Mouse (Mus musculus) kidney, adult 11 months (tissue): ENCODE measurements around the gene Oxnad1.
"Not testable (repeated sequence)": the region's sequence is repeated elsewhere in the genome, so short reads cannot be mapped to it uniquely, and the experiment has no call there.

Experiments used
- DNase-seq: peaks from one replicate; pipeline ENCODE4 v3.0.0; 2022

Oxnad1 gene

DNA sequence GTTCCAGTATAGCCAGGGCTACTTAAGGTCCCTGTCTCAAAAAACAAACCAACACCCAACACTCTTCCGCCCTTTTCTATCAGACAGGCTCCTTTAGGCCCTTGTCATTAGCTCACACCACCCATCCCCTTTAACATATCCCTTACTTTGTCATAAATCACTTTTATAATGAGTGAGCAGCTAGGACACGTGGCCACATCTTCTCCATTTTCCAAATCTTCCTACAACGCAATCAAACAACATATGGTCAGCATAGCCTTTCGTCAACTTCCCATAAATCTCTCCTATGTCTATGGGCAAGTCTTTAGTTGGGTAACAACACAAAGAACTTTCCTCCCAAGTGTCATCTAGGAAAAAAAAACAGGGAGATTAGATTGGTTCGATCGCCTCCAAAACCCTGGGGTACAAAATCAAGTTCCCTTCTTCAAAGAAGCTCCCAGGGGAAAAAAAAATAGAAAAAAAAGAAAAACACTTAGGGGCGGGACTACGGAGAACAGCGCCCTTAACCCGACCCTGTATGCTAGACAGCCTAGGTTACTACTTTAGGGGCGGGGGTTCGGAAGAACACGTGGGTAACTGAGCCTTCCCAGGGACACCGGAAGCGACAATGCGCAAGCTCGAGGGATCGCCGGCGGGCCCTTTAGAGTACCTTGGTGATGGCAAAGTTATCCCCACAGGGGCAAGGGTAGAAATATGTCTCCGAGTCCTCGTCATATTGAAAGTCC lies at the start of gene Oxnad1:
TSS of gene Oxnad1 (plus strand) at position 614 of the 725 bp plus-strand sequence.
- DNase-seq = no peak

DNA sequence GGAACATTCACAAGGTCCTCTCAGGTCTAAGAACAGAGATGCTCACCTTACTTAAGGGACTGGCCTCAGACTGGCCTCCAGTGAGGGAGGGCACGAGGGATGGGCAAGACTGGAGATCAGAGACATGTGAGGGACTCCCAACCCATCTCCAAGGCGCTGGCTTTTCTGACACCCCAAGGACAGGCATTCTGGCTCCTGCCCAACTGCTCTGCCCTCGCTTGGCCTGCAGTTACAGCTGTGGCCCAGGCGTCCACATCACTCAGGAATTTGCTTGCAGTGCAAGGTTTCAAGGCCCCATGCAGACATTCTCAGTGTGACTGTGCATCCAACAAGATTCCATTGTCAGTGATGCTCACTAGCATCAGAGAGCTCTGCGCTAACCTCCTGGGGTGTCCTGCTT lies 48.7 kb upstream of the Oxnad1 start:
- DNase-seq = no peak

DNA sequence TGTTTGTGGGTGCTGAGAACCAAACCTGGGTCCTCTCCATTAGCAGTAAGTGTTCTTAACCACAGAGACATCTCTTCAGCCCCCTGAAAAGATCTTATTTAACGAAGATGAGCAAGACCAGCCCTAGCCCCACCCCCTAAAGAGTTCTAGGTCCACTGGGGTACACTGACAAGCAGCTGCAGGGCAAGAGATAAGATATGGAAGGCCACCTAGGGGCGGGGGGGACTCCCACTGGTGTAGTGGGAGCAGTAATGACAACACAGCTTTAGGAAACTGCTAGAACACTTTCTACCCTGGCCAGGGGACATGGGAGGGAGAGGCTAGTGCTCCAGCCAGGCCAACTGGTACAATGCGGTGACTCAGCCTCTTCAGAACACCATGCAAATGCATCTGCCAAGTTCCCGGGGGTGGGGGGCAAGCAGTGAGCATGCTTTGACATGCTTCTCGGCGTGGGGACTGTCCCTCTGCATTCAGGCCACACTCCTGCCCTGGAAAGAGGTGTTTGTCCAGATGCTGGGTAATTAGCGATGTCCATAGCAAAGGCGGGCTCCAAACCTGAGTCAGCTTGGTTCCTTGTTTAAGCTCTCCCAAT lies 47.4 kb upstream of the Oxnad1 start:
- no peak for DNase-seq

DNA sequence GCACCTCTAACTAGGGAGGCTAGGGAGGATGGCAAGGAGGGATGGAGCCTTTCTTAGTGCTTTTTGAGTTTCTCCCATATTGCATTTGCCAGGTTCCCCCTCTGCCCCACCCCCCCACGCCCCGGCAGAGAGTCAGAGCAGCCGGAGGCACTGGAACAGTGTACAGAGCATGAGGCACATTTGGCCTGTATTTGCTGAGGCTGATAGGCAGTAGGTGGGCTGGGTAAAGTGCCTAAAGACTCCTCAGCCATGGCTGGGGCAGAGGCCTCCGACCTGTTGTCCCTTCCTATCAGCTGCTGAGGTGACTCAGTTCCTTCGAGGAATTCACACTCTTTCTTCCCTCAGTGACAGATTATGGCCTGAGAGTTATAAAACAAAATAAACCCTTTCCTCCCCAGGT lies 43.1 kb upstream of the Oxnad1 start:
- DNase-seq = no peak

DNA sequence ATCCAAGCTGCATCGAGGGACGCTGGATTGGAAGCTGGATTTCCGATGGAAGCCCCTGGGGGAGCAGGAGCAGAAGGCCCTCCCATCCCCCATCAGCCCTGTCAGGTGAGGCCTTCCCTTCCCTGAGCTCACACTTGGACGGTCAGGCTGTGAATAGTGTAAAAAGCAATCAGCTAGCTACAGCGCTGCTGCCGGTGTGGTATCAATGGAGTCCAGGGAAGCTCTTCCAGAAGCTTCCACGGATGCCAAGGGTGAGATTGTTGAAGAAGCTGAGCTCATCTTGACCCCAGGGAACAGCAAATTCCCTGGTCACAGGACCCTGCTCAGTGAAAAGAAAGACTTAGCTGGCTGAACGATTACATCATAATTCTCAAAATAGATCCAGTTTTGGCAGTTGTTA lies 38.8 kb upstream of the Oxnad1 start:
- DNase-seq = no peak

DNA sequence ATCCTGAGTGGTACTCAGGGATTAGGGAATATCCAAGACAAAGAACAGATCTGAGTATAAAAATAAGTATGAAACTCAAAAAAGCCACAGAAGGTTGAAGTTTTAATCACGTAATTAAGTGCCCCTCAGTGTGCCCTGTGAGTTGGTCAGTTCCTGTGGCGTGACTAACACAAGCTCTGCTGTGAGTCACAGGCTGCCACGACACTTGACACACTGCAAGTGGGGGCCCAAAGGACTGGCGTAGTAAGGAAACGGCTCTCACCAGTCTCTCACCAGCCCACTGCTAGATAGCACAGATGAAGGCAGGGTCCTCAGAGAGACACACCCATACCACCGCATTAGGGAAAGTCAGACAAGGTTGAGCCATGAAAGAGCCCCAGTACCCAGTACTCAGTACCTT lies 35.0 kb upstream of the Oxnad1 start:
- no peak for DNase-seq

DNA sequence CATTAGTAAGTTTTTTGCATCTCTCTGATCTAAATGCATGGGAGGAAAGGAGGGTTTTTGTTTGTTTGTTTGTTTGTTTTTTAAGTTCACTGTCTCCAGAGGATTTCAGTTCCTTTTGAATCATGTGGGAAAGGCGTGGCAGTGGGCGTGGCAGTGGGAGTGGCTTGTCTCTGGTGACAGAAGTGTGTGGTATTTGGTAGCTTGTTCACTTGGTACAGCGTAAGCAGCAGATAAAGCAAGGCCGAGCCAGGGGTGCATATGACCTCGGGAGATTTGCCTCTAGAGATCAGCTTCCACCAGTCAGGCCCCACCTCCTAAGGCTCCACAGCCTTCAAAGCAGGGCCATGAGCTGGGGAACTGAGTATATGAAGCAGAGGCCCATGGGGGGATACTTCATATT lies 31.3 kb upstream of the Oxnad1 start:
- no peak for DNase-seq

DNA sequence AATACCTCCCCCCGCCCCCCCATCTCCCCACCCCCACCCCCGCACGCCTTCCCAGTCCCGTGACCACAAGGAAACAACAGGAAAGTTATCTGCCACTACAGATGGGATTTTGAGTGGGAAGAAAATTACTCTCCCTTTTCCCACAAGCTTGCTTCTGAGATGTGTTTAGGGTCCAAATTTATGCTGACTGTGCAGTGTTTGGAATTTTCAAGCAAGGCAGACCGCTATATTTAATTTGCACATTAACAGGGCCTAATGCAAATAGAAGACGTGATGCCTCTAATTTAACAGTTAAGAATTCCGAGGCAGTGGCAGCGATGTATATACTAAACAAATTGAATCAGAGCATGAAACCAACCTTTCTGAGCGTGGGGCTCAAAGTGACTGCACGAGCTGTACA lies 30.4 kb upstream of the Oxnad1 start:
- no peak for DNase-seq

DNA sequence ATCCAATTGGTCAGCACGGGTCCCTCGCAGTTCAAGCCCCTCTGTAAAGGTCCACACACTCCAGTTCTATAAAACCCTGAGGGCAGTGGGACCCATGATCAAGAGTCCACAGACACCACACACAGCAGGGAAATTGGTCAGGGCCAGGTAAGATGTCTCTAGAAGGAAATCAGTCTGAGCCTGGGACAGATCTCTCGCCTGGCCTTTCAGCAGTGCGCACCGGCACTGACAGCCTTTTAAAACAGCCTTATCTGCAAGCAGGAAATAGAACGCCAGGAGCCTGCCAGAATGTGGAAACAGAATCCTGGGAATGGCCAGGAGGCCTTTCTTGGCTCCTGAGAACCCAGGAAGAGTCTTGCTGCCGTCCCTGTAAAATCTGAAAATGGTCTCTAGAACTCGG lies 29.4 kb upstream of the Oxnad1 start:
- no peak for DNase-seq

DNA sequence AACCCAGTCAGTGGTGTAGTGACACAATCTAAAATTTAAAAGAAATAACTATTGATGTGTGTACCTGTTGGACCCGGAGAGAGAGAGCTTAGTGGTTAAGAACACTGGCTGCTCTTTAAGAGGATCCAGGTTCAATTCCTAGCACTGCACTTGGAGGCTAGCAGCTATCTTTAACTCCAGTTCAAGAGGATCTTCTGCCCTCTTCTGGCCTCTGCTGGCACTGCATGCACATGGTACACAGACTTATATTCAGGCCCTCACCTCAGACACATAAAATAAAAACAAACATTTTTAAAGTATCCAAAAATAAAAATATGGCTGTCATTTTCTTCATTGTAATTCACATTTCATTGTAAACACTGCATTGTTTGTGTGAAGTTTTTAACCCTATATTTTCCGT lies 28.5 kb upstream of the Oxnad1 start:
- no peak for DNase-seq

DNA sequence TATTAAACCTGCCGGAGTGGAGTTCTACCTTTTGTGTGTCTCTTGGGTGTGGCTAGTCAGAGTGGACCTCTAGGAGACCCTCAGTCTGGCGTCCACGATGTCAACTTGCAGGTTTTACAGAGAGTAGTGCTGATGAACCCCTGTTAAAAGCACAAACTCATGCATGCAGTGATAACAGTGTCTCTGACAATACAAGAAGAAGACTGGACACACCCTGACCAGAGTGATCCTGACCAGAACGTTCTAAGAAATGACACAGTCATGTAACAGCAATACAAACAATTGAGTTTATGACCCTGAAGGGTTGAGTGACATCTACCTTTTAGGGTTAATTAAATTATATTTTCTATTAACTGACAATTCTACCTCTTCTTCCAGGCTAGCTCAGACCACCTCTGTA lies 27.5 kb upstream of the Oxnad1 start:
- no peak for DNase-seq

DNA sequence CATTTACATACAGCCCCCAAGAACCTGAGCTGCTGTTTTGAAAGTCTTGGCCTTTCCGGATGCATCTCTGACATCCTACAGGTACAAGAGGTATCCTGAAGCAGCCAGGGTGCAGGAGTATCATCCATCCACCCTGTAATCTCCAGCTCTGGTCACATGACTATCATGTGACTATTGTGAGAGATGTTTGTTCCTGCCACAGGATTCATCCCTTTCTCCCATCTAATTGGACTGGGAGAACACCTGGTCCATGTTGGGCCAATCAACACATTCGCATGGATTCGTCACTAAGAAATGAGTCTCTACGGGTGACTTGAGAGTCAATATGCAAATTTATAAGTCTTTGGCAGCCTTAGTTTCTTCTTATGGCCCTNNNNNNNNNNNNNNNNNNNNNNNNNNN lies 23.8 kb upstream of the Oxnad1 start:
- DNase-seq = no peak

DNA sequence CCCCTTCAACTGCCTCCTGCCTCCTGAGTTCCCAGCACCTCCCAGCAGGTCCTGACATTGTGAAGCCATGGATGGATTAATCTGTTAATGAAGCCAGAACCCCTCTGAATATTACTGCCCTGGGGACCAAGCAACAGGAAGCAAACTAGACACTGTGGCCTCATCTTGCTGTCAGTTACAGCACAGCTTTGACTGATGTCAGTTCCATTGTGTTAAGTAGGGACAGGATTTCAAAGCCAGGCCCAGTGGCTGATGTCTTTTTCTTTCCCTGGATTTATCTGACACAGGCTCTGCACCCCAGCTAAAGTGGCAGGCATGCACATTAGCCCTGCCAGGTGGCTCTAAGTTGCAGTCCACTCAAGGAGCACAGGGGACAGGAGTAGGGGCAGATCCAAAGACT lies 12.4 kb upstream of the Oxnad1 start:
- no peak for DNase-seq

DNA sequence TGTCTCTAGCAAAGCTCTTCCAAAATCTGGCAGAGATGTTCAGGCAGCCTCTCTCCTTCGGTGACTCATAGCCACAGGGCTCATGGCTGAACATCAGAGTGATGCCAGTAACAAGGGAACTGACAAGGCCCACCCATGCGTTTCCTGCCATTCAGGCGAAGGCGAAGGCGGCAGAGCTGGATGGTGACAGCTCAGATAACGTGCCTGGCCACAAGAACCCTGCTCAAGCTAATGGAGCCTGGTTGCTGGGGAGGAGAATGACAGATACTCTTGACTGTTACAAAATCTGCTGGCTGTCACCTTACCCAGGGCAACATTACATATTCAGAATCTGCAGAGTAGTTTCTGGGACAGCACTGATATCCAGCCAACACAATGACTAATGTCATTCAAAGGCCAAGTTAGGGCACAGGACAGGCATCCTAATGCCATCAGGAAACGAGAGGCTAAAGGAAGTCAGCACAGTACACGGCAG lies 11.9 kb upstream of the Oxnad1 start:
- peak; percentile 19 for DNase-seq

DNA sequence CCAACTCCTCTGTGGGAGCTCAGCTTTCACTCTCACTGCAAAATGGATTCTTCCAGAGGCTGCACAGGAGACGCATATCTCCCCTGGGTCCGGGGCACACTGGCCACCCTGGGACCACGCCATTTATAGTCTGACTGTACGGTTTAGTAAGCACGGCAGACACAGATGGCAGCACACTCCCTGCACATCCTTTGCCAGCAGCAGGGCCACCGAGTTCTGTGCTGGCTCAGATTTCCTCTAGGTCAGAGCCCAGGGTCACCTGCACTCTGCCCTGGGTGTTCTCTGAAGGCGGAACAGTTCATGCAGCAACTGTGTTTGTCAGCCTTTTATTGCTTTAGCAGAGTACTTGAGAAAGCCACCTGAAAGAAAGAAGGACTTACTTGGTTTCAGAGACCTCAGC lies 11.3 kb upstream of the Oxnad1 start:
- peak; percentile 38 for DNase-seq

DNA sequence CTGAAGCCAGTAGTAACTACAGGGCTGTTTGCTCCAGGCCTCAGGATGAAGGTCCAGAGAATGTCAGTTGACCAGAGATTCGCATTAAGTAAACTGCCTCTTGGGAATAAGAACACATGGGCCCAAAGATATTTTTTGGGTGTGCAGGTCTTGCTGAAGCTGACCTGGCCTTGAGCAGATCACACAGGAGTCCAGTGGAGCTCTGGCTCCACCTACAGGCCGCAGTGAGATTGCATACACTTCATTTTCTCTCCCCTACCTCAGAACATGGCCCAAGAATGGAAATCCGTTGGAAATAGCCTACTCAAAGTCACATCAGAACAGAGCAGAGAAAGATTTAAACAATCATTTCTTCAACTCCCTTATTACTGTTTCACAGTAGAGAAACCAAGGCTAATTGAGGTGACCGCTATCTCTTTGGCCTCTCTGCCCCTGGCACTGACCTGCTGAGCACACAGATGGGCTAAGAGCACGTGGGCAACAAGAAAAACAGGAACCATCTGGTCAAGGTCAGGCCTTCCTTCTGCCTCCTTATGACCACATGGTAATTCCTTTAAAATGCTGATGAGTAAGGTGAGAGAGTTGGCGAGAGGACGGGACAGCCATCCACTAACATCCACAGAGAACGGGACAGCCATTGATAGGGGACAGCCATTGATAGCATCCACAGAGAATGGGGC lies 8.1 kb upstream of the Oxnad1 start:
- peak; percentile 40 for DNase-seq

DNA sequence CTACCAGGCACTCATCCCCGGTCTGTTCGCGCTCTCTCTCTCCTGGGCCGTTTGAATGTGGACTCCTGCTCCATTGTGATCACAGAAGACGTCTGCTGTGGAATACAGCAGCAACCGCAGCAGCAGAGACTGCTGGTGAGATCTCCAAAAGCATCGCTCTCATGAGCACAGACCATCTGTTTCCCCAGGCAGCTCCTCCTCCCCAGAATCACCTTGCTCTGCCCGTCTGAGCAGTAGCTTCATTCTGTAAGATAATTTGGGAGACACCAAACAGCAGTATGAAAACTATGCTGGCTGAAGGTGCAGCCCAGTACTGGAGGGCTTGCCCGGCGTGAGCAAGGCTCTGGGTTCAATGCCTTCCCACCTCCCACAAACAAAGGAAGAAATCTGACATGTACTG lies 4.1 kb upstream of the Oxnad1 start:
- DNase-seq = no peak

DNA sequence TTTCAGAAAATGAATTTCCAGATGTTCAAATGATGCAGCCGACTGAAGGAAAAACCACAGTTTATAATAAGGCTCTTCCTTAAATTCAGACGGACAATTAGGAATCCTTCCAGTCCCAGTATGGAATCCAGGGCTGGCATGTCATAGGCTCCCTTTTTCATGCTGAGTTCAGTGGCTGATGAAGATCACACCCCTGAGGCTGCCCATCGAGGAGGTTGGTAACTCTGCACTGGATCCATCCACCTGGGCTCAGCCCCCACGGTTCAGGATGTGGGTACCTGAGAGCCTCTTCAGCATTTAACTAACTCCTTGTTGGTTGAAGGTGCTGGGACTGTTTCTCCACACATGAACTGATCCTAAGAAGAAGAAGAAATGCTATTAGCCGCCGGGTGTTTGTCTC lies 2.3 kb upstream of the Oxnad1 start:
- DNase-seq = no peak

DNA sequence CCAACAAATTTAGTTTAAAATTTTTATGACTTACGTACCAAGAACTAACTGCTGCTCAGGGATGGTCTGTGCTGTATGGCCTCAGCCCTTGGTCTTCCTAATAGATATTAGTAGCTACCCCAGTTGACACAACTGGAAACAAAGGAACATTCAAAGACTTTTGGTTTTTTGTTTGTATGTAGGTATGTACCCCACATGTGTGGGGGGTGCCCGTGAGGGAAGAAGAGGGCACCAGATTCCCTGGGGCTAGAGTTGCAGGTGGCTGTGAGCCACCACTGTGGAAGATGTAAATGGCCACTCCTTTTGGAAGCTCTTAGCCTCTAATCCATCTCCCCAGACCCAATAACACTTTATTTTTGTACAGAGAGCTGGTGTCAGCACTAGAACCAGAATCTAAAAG lies 1.7 kb upstream of the Oxnad1 start:
- DNase-seq = no peak

DNA sequence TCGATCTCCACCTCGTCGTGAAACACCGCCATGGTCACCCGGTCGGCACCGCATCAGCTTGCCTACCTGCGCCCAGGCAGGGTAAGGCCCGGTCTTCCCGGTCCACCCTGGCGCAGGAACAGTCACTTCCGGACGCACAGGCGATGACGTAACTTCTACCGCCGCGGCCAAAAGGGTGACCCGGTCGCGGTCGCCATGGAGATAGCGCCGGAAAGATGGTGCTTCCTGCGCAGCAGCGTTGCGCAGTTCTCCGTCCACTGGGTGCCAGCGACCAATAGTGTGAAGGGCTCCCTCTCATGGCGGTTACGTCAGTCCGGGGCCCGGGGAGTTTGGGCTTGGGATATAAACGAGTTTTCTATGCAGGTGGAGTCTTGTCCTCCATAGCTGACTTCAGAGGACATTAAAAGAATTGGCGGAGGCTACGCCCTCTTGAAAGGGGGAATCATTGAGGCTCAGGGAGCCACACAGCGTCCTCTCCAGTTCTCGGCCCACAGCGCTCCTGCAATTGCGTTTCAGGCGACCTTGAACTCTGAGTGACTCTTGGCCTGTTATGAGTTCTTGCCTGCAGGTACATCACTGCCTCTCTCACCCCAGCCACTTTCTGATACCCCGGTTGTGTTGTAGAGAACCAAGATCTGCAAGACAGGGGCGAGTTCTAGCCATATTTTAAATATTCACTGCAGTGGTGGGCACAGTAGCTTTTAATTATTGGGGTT lies 470 bp downstream of the Oxnad1 start, which contains the start of gene Dph3:
TSS of gene Dph3 (minus strand) at position 244 of the 716 bp plus-strand sequence.
- peak; percentile 99 for DNase-seq

DNA sequence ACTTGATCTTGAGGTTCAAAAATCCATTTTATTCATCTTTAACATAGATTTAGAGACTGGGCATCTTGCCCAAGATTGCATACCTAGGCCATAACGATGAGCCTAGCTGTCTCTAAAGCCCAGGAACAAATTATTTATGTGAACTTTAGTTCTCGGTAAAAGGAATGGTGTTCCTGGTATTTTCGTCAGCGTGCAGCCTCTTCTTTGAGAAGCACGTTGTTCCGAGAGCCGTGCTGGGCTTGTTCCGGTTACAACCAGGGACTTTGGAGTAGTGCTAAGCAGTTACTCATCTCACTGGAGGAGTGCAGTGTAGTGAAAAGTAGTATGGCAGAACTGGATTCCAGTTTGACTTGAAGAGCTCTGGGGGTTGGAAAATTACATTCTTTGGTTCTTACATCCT lies 1.1 kb downstream of the Oxnad1 start:
- DNase-seq = no peak

DNA sequence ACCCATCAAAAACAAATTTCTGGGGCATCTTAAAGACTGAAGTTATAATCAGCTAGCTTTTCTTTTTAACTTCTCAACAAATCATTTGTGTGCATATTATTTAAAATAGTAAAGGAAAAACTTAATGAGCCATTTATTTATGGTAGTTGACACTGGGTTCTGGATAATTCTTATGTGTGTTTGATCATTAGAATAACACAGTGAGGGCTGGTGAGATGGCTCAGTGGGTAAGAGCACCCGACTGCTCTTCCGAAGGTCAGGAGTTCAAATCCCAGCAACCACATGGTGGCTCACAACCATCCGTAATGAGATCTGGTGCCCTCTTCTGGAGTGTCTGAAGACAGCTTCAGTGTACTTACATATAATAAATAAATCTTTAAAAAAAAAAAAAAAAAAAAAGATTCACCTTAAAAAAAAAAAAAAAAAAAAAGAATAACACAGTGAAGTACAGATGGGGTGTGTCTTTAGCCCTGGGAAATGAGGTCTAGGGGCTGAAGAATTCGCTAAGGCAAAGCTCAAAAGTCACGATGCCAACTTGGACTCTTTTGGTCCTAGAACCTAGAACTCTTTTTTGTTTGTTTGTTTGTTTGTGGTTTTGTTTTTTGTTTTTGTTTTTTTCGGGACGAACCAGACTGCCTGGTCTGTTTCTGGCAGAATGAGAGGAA lies 2.5 kb downstream of the Oxnad1 start:
- not testable (repeated sequence) for DNase-seq

DNA sequence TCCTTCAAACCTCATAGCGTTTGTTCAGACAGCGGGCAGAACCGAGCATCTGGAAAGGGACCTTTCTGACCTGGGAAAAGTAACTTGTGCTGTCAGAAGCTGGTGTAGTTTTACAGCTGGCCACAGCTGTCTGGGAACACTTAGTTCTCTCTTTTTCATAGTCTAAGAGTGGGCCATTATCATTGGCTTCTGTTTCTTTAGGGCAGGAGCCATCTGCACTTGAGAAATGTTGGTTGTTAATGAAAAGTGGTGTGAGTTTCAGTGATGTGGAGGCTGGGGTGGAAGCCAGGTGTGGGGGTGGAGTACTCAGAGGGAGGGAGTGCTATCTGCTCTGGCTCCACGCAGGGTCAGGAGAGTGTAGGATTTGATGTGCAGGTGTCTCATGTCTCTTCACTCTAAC lies 6.0 kb downstream of the Oxnad1 start:
- no peak for DNase-seq
